Mouse (Mus musculus): ENCODE data around the gene Crb3.

GRCm38 (mm10) chr17:57112768-57113474, 54.0 kb downstream of the Crb3 start:
- TF ChIP-seq CTCF (IDR thresholded peaks at IDR 0.05; ENCODE audit: low read depth) (no peak), EP300 (optimal IDR thresholded peaks at IDR 0.05) (no peak)
